Mouse (Mus musculus): Measurements from ENCODE around the gene Rdh11. TPM values are rescaled to one million over a fixed set of nuclear protein-coding genes. Genes with fewer than 3 reads are reported as not detected.
"Not testable (repeated sequence)": the region's sequence is repeated elsewhere in the genome, so short reads cannot be mapped to it uniquely, and the experiment has no call there.

Gene Rdh11
- polyA plus RNA-seq, 1 experiment: 32.4 TPM

DNA sequence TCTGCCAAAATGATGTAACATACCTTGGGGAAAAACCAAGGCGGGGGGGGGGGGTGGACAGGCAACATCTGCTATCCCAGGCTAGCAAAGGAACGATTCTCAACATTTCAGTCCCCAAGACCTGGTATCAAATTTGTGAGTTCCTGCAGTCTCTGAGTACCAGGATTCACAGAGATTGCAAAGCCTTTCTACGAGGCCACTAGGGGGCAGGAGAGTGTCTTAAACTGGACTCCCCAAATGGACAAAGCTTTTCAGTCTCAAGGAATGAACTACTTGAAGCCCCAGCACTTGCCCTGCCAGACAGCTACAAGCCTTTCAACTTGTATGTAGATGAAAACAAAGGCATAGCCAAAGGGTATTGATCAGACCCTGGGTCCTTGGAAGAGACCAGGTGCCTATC lies 1.3 kb upstream of the Rdh11 start:
- Histone ChIP-seq H3K4me1 (ENCODE audit: control insufficient read depth, insufficient read depth, low read length) (peaks cover 5% of the 10 kb centered on the region; the same call in 1 of the 2 replicates), H3K27ac (ENCODE audit: insufficient read depth, low read length) (no peak overlapping the region), H3K4me3 (replicated peaks; ENCODE audit: insufficient read depth, low read depth, low read length) (no peak overlapping the region), H3K27me3 (ENCODE audit: control insufficient read depth, insufficient read depth, low read length) (no peaks in the 10 kb centered on the region)
- TF ChIP-seq CTCF (IDR thresholded peaks at IDR 0.05; ENCODE audit: borderline replicate concordance, insufficient read depth, low read depth, low read length) (peak; percentile 68; the same call in 1 of the 2 replicates), POLR2A (IDR thresholded peaks at IDR 0.05; ENCODE audit: borderline replicate concordance, insufficient read depth, low read length) (no peak)
- 2% methylated on average over 3 of the region's 3 CpGs for WGBS
- peak; percentile 56 to 59 for DNase-seq

DNA sequence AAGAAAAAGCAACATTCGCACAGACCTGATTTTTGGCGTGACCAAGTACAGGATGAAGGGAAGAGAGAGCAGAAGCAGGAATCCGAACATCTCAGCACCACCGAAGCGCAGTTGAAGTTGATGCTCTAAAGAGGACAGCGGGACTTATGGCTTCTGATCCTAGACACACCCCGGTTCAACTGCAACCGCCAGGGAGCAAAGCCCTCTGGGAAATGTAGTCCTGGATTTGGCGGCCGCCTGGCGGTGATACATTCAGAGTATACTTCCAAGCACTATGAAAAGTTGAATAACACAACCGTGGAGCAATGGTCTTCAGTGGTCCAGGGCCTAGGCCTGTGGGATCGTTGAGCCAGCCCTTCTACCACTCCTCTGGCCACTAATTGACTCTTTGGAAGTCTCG lies 392 bp downstream of the Rdh11 start:
- peaks cover 5% of the 10 kb centered on the region; the same call in 1 of the 2 replicates for H3K4me1 ChIP-seq (ENCODE audit: control insufficient read depth, insufficient read depth, low read length)
- H3K27me3 ChIP-seq (ENCODE audit: control insufficient read depth, insufficient read depth, low read length): no peaks in the 10 kb centered on the region
- 6% methylated on average over 14 of the region's 14 CpGs for WGBS
- TF ChIP-seq CTCF (IDR thresholded peaks at IDR 0.05; ENCODE audit: borderline replicate concordance, insufficient read depth, low read depth, low read length) (peak; percentile 48; the same call in 1 of the 2 replicates), POLR2A (IDR thresholded peaks at IDR 0.05; ENCODE audit: borderline replicate concordance, insufficient read depth, low read length) (peak; percentile 20; the same call in 1 of the 2 replicates)
- DNase-seq: peak; percentile 73 to 74
- H3K4me3 ChIP-seq (replicated peaks; ENCODE audit: insufficient read depth, low read depth, low read length): peak overlapping the region; percentile 79
- no peak overlapping the region for H3K27ac ChIP-seq (ENCODE audit: insufficient read depth, low read length)

DNA sequence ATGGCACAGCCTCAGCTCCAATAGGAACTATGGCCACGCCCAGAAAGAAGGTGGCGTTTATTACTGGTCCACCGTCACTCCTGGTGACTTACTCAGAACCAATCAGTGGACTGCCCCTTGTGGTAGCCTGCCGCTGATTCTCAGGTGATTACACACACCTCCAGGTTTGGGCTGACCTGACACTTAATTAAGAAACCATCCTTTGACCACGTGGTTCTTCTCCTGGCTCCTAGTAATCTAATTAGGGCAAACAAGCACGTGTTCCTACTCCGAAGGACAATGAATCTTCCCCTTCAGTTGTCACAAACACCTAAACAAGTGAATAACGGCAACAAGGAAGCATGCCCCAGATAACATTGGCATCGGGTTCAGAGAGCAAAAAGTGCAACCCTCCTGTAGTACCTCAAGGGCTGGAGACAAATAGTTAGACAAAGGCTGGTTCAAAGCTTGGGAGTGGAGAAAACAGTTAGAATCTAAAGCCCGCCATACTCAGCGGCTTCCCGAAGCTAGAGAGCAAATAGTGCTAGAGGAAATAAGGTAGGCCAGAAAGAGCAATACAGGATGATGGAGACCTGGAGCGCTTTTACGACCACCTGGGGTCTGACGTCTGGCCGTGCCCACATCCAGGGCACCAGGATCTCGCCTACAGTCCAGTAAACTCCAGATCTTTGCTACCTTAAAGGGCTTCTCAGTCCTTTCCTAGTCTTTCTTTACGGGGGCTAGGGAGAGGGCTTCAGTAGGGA lies 991 bp downstream of the Rdh11 start:
- TF ChIP-seq CTCF (IDR thresholded peaks at IDR 0.05; ENCODE audit: borderline replicate concordance, insufficient read depth, low read depth, low read length) (no peak), POLR2A (IDR thresholded peaks at IDR 0.05; ENCODE audit: borderline replicate concordance, insufficient read depth, low read length) (no peak)
- H3K4me1 ChIP-seq (ENCODE audit: control insufficient read depth, insufficient read depth, low read length): peaks cover 5% of the 10 kb centered on the region; the same call in 1 of the 2 replicates
- no peak overlapping the region for H3K27ac ChIP-seq (ENCODE audit: insufficient read depth, low read length)
- no peaks in the 10 kb centered on the region for H3K27me3 ChIP-seq (ENCODE audit: control insufficient read depth, insufficient read depth, low read length)
- peak overlapping the region; percentile 79 for H3K4me3 ChIP-seq (replicated peaks; ENCODE audit: insufficient read depth, low read depth, low read length)
- under 1% methylated on average over 18 of the region's 18 CpGs for WGBS
- DNase-seq: peak; percentile 56 to 77

DNA sequence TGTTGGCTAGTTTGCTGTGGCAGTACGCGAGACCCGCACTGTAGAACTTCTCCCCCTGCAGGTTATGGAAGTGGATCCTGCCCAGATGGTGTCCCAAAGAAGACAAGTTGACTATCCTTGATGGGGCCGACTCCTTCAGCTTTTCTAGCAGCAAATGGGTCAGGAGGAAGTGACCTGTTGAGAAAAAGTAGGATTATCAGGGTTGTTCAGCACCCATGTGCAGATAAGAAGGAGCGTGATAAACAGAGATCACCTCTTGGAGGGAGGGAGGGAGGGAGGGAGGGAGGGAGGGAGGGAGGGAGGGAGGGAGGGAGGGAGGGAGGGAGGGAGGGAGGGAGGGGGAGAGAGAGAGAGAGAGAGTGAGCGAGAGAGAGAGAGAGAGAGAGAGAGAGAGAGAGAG lies 6.9 kb downstream of the Rdh11 start:
- not testable (repeated sequence) for H3K27me3 ChIP-seq (ENCODE audit: control insufficient read depth, insufficient read depth, low read length); DNase-seq; H3K27ac ChIP-seq (ENCODE audit: insufficient read depth, low read length); H3K4me3 ChIP-seq (replicated peaks; ENCODE audit: insufficient read depth, low read depth, low read length); H3K4me1 ChIP-seq (ENCODE audit: control insufficient read depth, insufficient read depth, low read length)
- WGBS: 79% methylated on average over 5 of the region's 6 CpGs

DNA sequence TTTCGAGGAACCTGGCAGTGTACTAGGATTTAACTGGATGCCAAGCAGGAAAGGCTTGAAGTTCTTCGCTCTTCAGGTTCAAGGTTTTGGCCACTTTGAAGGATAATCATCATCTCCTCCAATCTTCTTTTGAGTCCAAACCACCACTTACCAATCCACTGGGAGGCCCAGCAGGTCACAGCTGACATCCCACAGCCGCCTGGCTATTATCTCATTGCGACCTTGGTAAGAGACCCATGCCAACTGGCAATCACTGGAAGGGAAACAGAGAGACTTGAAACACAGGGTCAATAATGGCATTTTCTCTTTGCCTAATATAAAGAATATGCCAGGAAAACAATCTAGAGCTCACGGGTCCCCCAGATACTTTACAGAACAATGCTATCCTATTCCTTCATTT lies 16.1 kb downstream of the Rdh11 start:
- DNase-seq: no peak
- Histone ChIP-seq H3K27ac (ENCODE audit: insufficient read depth, low read length) (no peak overlapping the region), H3K27me3 (ENCODE audit: control insufficient read depth, insufficient read depth, low read length) (no peaks in the 10 kb centered on the region), H3K4me1 (ENCODE audit: control insufficient read depth, insufficient read depth, low read length) (no peaks in the 10 kb centered on the region), H3K4me3 (replicated peaks; ENCODE audit: insufficient read depth, low read depth, low read length) (no peak overlapping the region)
- no peak for TF ChIP-seq CTCF (IDR thresholded peaks at IDR 0.05; ENCODE audit: borderline replicate concordance, insufficient read depth, low read depth, low read length)
- TF ChIP-seq POLR2A (IDR thresholded peaks at IDR 0.05; ENCODE audit: borderline replicate concordance, insufficient read depth, low read length): no peak
- WGBS: 90% methylated on average over 5 of the region's 5 CpGs

DNA sequence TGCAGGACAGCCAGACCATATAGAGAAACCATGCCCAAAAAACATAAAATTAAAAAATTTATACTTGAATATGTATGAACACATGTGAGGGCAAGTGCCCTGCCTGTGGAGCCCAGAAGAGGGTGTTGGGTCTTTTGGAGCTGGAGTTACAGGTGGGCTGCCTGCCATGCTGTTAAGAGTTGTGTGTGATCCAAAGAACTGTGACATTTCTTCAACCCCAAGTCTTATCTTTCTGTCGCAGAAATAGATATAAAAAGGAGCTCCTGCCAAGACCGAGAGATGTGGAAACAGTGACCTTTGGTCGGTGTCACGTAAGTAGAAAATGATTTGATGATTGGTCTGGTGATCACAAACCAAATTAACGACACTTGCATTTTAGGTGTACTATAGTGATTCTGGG lies 18.4 kb downstream of the Rdh11 start:
- 86% methylated on average over 5 of the region's 5 CpGs for WGBS
- Histone ChIP-seq H3K4me3 (replicated peaks; ENCODE audit: insufficient read depth, low read depth, low read length) (no peak overlapping the region), H3K27ac (ENCODE audit: insufficient read depth, low read length) (no peak overlapping the region), H3K27me3 (ENCODE audit: control insufficient read depth, insufficient read depth, low read length) (no peaks in the 10 kb centered on the region), H3K4me1 (ENCODE audit: control insufficient read depth, insufficient read depth, low read length) (no peaks in the 10 kb centered on the region)
- TF ChIP-seq POLR2A (IDR thresholded peaks at IDR 0.05; ENCODE audit: borderline replicate concordance, insufficient read depth, low read length) (no peak), CTCF (IDR thresholded peaks at IDR 0.05; ENCODE audit: borderline replicate concordance, insufficient read depth, low read depth, low read length) (no peak)
- peak; percentile 14 to 17 for DNase-seq

DNA sequence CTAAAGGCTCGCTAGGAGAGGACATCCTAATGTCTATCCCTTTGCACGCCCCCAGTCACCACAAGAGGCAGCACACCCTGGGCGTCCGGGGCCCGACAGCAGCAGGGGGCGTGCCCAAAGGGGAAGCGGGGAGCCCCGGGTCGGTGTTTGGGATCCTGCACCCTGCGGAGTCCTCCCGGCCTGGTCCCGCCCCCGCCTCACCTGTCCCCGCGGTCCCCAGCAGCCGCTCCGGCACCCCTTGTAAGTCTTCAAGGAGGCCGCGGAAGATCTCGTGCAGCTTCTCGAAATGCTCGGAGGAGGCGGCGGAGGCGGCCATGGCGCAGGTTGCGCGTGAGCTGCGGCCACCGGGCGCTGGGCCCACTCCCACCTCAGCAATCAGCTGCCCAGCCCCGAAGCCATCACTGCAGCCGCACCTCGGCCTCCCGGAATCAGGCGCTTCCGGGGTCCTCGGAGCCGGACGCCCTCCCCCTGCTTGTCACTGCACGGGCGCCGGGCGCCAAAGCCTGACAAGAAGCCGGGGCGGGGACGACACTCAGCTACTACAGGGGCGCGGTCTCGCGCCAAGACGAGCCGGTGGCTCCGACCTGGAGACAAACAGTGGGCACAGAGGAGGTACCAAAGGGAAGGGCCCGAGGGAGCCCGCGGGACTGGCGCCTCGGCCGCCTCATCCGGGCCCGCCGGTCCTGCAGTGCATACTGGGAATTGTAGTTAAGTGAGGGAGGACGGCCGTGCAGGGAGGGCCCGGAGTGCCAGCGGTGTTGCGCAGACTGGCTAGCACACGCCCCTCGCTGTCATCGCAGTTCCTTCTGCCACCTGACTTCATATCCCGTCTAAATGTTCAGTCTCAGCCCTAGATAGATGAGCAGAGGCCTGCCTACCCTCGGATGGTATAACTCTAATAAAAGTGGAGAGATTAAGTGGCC lies 19.8 kb downstream of the Rdh11 start, which contains the start of gene Vti1b:
TSS of gene Vti1b (minus strand) at position 649 of the 923 bp plus-strand sequence.
- peak within 1 kb of the TSS; percentile 98 for H3K27ac ChIP-seq (ENCODE audit: insufficient read depth, low read length)
- peak; percentile 92 to 95 for DNase-seq
- peak within 1 kb of the TSS; percentile 79 for H3K4me3 ChIP-seq (replicated peaks; ENCODE audit: insufficient read depth, low read depth, low read length)
- TF ChIP-seq CTCF (IDR thresholded peaks at IDR 0.05; ENCODE audit: borderline replicate concordance, insufficient read depth, low read depth, low read length): peak; percentile 27; the same call in 1 of the 2 replicates
- TF ChIP-seq POLR2A (IDR thresholded peaks at IDR 0.05; ENCODE audit: borderline replicate concordance, insufficient read depth, low read length): peak; percentile 60; the same call in 1 of the 2 replicates
- no peaks in the 10 kb centered on the region for H3K4me1 ChIP-seq (ENCODE audit: control insufficient read depth, insufficient read depth, low read length)
- under 1% methylated on average over 73 of the region's 73 CpGs for WGBS
- no peaks in the 10 kb centered on the region for H3K27me3 ChIP-seq (ENCODE audit: control insufficient read depth, insufficient read depth, low read length)

Measured in cerebellum, adult 2 months (tissue).